Mouse (Mus musculus): Measurements from ENCODE around the gene Slc12a7. TPM values are rescaled to one million over a fixed set of nuclear protein-coding genes. Genes with fewer than 3 reads are reported as not detected.

The Slc12a7 gene
- 70.6 TPM for polyA plus RNA-seq (2017; shearing (Covaris generic))

DNA sequence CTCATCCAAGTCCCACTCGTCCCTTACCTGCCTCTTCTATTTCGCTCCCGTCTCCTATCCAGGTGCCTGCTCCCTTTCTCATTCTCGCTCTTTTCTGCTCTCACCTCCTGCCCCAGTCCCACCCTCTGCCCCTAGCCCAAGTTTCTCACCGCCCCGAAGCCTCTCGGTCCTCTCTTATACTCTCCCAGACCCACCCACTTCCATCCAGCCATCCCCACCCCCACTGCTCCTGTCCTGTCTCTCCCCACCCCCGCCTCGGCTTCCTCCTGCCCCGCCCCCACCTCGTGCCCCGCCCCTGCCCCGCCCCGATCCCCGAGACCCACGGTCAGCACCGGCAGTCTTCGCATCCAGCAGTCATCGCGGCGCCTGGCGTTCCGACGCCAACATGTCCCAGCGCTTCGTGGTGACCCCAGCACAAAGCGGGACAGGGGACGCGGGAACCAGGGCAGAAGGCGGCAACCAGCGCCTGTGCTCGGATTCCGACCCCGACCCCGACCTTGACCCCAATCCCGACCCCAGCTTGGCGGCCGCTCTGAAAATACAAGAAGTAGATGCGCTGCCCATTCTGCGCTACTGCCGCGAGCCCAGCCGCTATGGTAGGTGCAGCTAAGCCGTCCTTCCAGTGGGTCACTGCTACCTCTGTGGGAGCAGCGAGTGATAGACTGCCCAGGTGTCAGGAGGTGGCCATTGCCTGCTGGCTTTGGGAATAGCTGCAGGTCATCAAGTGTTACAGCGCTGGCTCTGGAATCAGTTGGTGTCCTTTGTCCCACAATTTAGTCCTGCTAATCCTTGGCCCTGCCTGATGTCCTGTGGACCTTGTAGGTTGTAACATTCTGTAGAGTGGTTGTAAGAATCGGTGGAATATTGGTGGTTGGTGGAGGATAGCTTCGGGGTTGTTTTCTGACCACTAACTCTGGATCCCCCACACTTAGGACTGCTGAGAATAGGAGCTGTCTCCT lies at the start of gene Slc12a7:
TSS of gene Slc12a7 (plus strand) at position 353 of the 959 bp plus-strand sequence.

DNA sequence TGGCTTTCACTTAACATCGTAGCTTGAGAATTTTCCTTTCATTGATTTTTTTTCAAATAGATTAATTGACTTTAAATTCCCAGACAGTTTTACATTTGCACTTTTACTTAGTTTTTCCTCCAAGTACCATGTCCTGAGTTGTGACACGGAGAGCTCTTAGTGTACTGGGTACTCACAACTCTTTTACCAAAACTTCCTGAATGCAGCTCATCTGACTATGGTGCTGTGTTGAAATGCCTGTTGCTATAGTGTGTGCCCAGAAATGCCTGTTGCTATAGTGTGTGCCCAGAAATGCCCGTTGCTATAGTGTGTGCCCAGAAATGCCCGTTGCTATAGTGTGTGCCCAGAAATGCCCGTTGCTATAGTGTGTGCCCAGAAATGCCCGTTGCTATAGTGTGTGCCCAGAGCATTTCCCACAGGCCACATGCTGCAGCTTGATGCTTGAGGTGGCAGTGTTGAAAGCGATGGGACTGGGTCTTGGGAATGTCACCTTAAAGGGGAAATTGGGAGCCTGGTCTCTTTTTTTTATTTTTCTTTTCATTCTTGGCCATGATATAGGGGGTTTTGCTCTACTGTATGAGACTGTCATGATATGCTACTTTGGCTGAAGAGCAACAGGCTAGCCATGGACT lies 28.1 kb upstream of the Slc12a7 start, which contains the start of gene Slc6a19:
TSS of gene Slc6a19 (minus strand) at position 172 of the 632 bp plus-strand sequence.

DNA sequence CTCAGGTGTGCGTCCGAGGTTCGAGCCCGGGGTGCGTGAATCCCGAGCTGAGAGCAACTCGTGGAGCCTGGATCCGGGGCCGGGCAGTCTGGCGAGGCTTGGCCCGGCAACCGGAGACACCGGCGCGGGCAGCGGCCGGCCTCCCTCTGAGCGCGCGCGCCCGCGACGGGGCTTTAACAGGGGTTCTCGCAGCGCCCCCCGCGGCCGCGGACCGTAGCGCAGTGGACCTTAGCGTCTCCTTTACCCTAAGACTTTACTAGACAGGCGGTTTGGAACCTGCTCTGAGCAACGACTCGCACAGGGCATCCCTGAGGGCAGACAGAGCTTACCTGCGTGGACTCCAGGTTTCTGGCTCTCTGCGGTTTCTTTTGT lies 114.6 kb downstream of the Slc12a7 start, which contains the start of gene Nkd2:
TSS of gene Nkd2 (minus strand) at position 167 of the 372 bp plus-strand sequence.

Other genes starting within 250 kb of the Slc12a7 start
- not detected for gene Slc6a3, start 196.3 kb upstream of the Slc12a7 start, polyA plus RNA-seq (2017; shearing (Covaris generic))
- 143 TPM for gene Clptm1l, start 129.1 kb upstream of the Slc12a7 start, polyA plus RNA-seq (2017; shearing (Covaris generic))
- 4.3 TPM for gene Tert, start 106.2 kb upstream of the Slc12a7 start, polyA plus RNA-seq (2017; shearing (Covaris generic))
- gene Slc6a18, start 55.1 kb upstream of the Slc12a7 start, polyA plus RNA-seq (2017; shearing (Covaris generic)), result not detected
- not detected for gene Slc6a19, start 28.2 kb upstream of the Slc12a7 start, polyA plus RNA-seq (2017; shearing (Covaris generic))
- gene Nkd2, start 114.5 kb downstream of the Slc12a7 start, polyA plus RNA-seq (2017; shearing (Covaris generic)), result 0.17 TPM
- gene Trip13, start 204.7 kb downstream of the Slc12a7 start, polyA plus RNA-seq (2017; shearing (Covaris generic)), result 1.6 TPM
- 68.2 TPM for gene Brd9, start 204.7 kb downstream of the Slc12a7 start, polyA plus RNA-seq (2017; shearing (Covaris generic))
- gene Zdhhc11, start 230.8 kb downstream of the Slc12a7 start, polyA plus RNA-seq (2017; shearing (Covaris generic)), result not detected